Mouse (Mus musculus): ENCODE measurements at regions not wholly inside any gene's neighbourhood (a gene's known extent, or its start where the extent isn't known, plus 50 kb on each side); places are given as distances from the start of the nearest gene placed in this dataset.
A peak's percentile ranks its signal among the peaks of the same experiment; 100 is the strongest.

DNA sequence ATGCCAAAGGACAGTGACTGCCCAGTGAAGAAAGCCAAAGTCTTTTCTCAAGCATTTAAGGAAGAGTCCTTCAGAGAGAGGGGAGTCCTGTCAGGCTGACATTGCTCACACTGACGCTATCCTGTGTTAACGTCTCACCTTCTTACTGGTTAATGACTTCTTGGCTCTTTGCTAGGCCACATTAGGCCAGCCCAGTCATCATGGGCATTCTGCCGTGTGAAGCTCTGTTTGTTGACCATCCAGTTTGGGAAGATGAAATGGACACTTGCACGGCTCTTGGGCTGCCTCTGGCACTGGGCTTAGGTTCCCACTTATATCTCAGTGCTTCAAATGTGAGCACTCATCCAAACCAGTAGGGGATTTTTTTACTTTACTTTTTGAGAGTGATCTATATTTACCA is 196.5 kb downstream of the Dact1 start:
- H3K9me3 ChIP-seq (ENCODE audit: control insufficient read depth, low read length) = no peaks in the 10 kb centered on the region
- H3K36me3 ChIP-seq (ENCODE audit: control insufficient read depth, insufficient read depth, low read length) = no peaks in the 10 kb centered on the region
- H3K4me2 ChIP-seq (ENCODE audit: low read depth, low read length) = no peak overlapping the region
- WGBS = 68% methylated on average over 4 of the region's 4 CpGs
- H3K4me1 ChIP-seq (ENCODE audit: control insufficient read depth, insufficient read depth, low read length) = no peaks in the 10 kb centered on the region
- H3K27me3 ChIP-seq (replicated peaks; ENCODE audit: control insufficient read depth, insufficient read depth, low read length) = no peaks in the 10 kb centered on the region
- no peak overlapping the region for H3K27ac ChIP-seq (ENCODE audit: low read length)
- ATAC-seq = no peak
- no peak overlapping the region for H3K9ac ChIP-seq (ENCODE audit: low read depth, low read length)
- H3K4me3 ChIP-seq (ENCODE audit: low read length) = no peak overlapping the region

DNA sequence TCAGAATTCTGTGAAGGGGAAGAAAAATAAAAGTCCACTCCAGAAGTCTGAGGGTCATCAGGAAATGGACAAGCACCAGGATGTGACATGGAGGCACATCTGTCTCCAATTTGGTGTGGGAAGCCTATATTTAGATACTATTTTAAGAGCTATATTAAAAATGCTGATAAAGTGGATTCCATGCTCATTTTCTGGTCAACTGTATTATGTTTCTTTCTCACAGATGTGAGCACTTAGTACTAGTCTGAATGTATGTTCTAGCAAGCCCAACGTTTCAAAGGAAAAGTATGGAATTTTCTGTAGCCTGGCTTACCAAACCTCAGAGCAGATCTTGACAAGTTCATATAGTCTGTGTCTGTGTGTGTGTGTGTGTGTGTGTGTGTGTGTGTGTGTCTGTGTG is 197.0 kb downstream of the Dact1 start:
- ATAC-seq = no peak
- WGBS = 51% methylated on average over 1 of the region's 1 CpGs

DNA sequence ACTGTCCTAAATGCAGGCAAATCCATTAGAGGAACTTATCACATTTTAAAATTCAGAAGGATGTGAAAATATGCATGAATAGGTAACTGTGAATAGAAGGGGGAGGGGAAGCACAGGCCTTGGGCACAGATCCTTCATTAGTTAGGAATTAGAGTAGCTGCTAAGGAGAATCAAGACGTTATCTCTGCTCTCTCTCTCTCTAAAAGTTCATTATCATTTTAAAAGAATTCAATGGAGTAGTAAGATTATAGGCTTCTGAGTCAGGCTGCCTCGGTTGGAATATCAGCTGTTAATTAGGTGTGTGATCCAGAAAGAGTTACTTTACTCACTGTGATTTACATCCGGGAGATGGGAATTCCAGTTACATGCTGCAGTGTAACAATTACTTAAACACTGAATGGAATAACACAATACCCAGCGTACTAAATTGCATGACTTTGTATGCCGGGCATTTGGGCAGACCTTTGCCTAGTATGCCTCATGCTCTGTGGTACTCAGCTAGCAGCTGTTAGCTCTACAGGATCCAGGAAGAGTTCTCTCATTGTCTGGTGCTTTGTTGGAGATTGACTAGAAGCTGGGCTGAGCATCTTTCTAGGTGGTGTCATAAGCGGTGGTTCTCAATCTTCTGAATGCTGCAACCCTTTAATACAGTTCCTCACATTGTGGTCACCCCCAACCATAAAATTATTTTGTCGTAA is 203.4 kb downstream of the Dact1 start:
- Histone ChIP-seq H3K9me3 (ENCODE audit: control insufficient read depth, low read length) (no peaks in the 10 kb centered on the region), H3K4me3 (ENCODE audit: low read length) (no peak overlapping the region), H3K4me1 (ENCODE audit: control insufficient read depth, insufficient read depth, low read length) (no peaks in the 10 kb centered on the region), H3K36me3 (ENCODE audit: control insufficient read depth, insufficient read depth, low read length) (no peaks in the 10 kb centered on the region), H3K4me2 (ENCODE audit: low read depth, low read length) (no peak overlapping the region), H3K9ac (ENCODE audit: low read depth, low read length) (no peak overlapping the region), H3K27ac (ENCODE audit: low read length) (no peak overlapping the region), H3K27me3 (replicated peaks; ENCODE audit: control insufficient read depth, insufficient read depth, low read length) (no peaks in the 10 kb centered on the region)
- no peak for ATAC-seq
- WGBS = 76% methylated on average over 7 of the region's 7 CpGs

More for the DNA sequence above, 197.0 kb downstream of the Dact1 start:
- Histone ChIP-seq H3K36me3 (ENCODE audit: control insufficient read depth, insufficient read depth, low read length) (no peaks in the 10 kb centered on the region), H3K9me3 (ENCODE audit: control insufficient read depth, low read length) (no peaks in the 10 kb centered on the region), H3K4me3 (ENCODE audit: low read length) (no peak overlapping the region), H3K27me3 (replicated peaks; ENCODE audit: control insufficient read depth, insufficient read depth, low read length) (no peaks in the 10 kb centered on the region), H3K4me2 (ENCODE audit: low read depth, low read length) (no peak overlapping the region), H3K27ac (ENCODE audit: low read length) (no peak overlapping the region), H3K4me1 (ENCODE audit: control insufficient read depth, insufficient read depth, low read length) (no peaks in the 10 kb centered on the region), H3K9ac (ENCODE audit: low read depth, low read length) (no peak overlapping the region)

DNA sequence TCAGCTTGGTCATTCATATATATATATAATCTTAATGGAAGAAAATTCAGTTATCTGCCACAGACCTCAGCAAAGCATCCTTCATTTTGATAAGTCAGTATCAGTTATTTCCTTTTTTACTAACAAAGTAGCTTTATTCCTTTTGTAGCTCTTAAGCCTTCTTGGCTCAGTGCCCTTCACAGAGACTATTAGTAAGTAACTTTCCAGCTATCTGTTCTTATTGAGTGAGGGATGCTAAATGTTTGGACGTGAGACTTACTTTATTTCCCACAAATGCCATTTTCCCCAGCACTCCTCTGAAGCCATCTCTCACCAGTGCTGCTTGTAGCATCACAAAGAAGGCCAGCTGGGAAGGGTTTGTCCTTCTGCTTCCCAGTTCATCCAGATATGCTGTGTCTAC is 209.8 kb downstream of the Dact1 start:
- H3K9me3 ChIP-seq (ENCODE audit: control insufficient read depth, low read length) = no peaks in the 10 kb centered on the region

DNA sequence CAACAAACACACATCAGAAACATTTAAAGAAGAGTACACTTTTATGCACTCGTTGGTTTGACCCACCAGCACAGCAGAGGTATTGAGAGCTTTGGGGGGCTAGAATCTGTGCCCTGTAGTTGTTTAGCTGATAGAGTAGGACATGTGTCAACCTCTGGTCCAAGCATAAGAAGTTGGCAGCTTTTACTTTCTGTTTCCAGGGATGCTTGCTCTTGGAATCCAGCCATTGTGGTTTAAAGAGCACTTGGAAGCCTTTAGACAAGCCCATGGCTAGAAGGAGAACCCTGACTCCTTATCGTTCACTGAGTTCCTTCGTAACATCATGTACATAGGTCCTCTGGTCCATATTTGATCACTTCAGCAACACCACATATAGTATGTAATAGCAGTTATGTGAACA is 212.3 kb downstream of the Dact1 start:
- peaks cover 7% of the 10 kb centered on the region for H3K4me1 ChIP-seq (ENCODE audit: control insufficient read depth, insufficient read depth, low read length)
- H3K27me3 ChIP-seq (replicated peaks; ENCODE audit: control insufficient read depth, insufficient read depth, low read length) = no peaks in the 10 kb centered on the region
- H3K9ac ChIP-seq (ENCODE audit: low read depth, low read length) = no peak overlapping the region
- no peak overlapping the region for H3K27ac ChIP-seq (ENCODE audit: low read length)
- ATAC-seq = no peak
- H3K36me3 ChIP-seq (ENCODE audit: control insufficient read depth, insufficient read depth, low read length) = no peaks in the 10 kb centered on the region
- 84% methylated on average over 3 of the region's 3 CpGs for WGBS
- no peaks in the 10 kb centered on the region for H3K9me3 ChIP-seq (ENCODE audit: control insufficient read depth, low read length)
- no peak overlapping the region for H3K4me2 ChIP-seq (ENCODE audit: low read depth, low read length)
- no peak overlapping the region for H3K4me3 ChIP-seq (ENCODE audit: low read length)

More for the DNA sequence above, 209.8 kb downstream of the Dact1 start:
- Histone ChIP-seq H3K4me3 (ENCODE audit: low read length) (no peak overlapping the region), H3K27ac (ENCODE audit: low read length) (no peak overlapping the region), H3K4me1 (ENCODE audit: control insufficient read depth, insufficient read depth, low read length) (peaks cover 7% of the 10 kb centered on the region), H3K4me2 (ENCODE audit: low read depth, low read length) (no peak overlapping the region), H3K27me3 (replicated peaks; ENCODE audit: control insufficient read depth, insufficient read depth, low read length) (no peaks in the 10 kb centered on the region), H3K9ac (ENCODE audit: low read depth, low read length) (no peak overlapping the region), H3K36me3 (ENCODE audit: control insufficient read depth, insufficient read depth, low read length) (no peaks in the 10 kb centered on the region)
- WGBS = 34% methylated on average over 1 of the region's 1 CpGs
- ATAC-seq = no peak

DNA sequence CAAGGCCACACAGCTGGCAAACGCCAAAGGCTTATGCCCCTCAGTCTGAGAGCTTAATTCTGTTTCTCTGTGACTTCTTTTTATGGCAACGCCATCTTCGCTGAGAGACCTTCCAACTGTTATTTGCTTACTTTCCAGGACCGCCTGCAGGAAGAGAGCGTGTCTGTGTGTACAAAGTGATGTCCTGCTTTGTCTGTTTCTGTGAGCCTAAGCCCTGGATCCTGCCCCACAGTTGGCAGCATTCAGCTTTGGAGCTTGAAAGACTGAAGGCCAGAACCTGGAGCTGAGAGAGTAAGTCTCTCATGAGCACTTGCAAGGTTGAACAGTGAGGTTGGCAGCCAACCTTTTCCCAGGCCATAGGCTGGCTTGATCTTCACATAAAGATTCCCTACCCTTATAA is 212.8 kb downstream of the Dact1 start:
- 32% methylated on average over 5 of the region's 5 CpGs for WGBS
- Histone ChIP-seq H3K4me1 (ENCODE audit: control insufficient read depth, insufficient read depth, low read length) (peaks cover 7% of the 10 kb centered on the region), H3K27ac (ENCODE audit: low read length) (peak overlapping the region; percentile 34; the same call in 1 of the 2 replicates), H3K9ac (ENCODE audit: low read depth, low read length) (no peak overlapping the region), H3K27me3 (replicated peaks; ENCODE audit: control insufficient read depth, insufficient read depth, low read length) (no peaks in the 10 kb centered on the region), H3K4me3 (ENCODE audit: low read length) (no peak overlapping the region), H3K36me3 (ENCODE audit: control insufficient read depth, insufficient read depth, low read length) (no peaks in the 10 kb centered on the region), H3K4me2 (ENCODE audit: low read depth, low read length) (no peak overlapping the region), H3K9me3 (ENCODE audit: control insufficient read depth, low read length) (no peaks in the 10 kb centered on the region)
- no peak for ATAC-seq

DNA sequence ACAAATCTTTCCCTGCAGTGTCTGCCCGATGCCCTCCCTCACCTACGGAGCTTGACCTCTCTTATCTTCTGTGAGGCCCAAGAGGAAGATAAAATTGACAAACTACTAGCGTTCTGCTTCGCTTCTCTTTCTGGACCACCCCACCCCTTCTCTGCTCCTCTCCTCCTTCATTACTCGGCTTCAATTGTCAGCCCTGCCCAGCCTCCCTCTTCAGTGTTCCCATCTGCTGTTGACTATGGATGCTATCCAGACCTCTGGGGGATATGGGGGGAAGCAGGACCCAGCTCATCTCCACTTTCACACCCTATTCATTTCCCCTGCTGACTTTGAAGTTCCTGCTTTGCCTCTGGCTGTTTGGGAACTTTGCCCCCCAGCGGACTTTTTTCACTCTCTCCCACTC is 214.5 kb downstream of the Dact1 start:
- H3K9ac ChIP-seq (ENCODE audit: low read depth, low read length) = no peak overlapping the region
- H3K4me3 ChIP-seq (ENCODE audit: low read length) = no peak overlapping the region
- ATAC-seq = no peak
- H3K4me1 ChIP-seq (ENCODE audit: control insufficient read depth, insufficient read depth, low read length) = peaks cover 7% of the 10 kb centered on the region
- H3K4me2 ChIP-seq (ENCODE audit: low read depth, low read length) = no peak overlapping the region
- H3K36me3 ChIP-seq (ENCODE audit: control insufficient read depth, insufficient read depth, low read length) = no peaks in the 10 kb centered on the region
- no peaks in the 10 kb centered on the region for H3K27me3 ChIP-seq (replicated peaks; ENCODE audit: control insufficient read depth, insufficient read depth, low read length)
- 20% methylated on average over 6 of the region's 6 CpGs for WGBS
- no peak overlapping the region for H3K27ac ChIP-seq (ENCODE audit: low read length)
- H3K9me3 ChIP-seq (ENCODE audit: control insufficient read depth, low read length) = no peaks in the 10 kb centered on the region

DNA sequence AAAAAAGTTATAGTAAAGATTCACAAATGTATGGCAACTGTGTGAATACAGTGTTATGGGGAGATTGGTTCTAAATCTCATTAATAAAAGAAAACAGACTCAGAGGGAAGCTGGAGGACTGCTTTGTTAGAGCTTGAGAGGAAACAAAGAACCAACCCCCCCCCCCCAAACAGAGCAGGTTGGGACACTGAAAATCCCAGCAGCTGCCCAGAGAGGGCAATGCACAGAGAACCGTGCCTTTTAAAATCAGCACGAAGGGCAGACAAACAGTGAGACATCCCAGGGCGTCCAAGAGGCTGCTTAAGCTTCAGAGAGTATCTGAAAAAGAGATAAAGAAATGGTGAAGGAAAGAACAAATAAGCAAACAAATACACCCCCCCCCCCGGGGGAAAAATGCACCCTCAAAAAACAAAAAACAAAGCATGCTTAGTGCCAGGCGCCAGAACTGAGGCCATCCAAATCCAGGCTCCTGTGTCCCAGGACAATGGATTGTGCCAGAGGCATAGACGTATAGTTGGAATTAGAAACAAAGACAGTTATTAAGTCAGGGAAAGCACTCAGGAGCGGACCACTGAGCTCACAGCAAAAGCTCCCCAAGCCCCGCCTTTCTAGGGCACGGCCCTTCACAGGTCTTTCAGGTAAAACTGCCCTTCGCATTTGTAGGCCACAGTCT is 215.7 kb downstream of the Dact1 start:
- 52% methylated on average over 10 of the region's 10 CpGs for WGBS
- Histone ChIP-seq H3K4me2 (ENCODE audit: low read depth, low read length) (no peak overlapping the region), H3K4me3 (ENCODE audit: low read length) (no peak overlapping the region), H3K9ac (ENCODE audit: low read depth, low read length) (no peak overlapping the region), H3K36me3 (ENCODE audit: control insufficient read depth, insufficient read depth, low read length) (no peaks in the 10 kb centered on the region), H3K4me1 (ENCODE audit: control insufficient read depth, insufficient read depth, low read length) (peaks cover 7% of the 10 kb centered on the region), H3K27ac (ENCODE audit: low read length) (no peak overlapping the region), H3K9me3 (ENCODE audit: control insufficient read depth, low read length) (no peaks in the 10 kb centered on the region), H3K27me3 (replicated peaks; ENCODE audit: control insufficient read depth, insufficient read depth, low read length) (no peaks in the 10 kb centered on the region)
- ATAC-seq = no peak

DNA sequence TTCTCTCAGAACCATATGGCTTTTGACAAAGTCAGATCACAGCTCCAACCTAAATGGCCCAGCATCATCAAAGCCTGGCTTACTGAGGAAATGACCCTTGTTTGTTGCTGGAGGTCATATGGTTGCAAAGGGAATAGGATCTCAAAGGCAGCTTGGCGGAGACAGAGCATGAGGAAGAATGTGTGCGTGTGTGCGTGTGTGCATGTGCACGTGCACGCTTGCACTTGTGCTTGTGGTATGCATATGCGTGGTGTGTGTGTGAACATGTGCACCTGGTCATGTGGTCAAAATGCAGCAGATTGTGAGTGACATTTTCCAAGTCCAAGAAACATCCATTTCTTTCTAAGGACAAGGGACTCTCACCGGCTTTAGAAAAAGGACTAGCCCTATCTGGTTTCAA is 216.9 kb downstream of the Dact1 start:
- 85% methylated on average over 7 of the region's 7 CpGs for WGBS
- H3K4me2 ChIP-seq (ENCODE audit: low read depth, low read length) = no peak overlapping the region
- H3K36me3 ChIP-seq (ENCODE audit: control insufficient read depth, insufficient read depth, low read length) = no peaks in the 10 kb centered on the region
- no peaks in the 10 kb centered on the region for H3K27me3 ChIP-seq (replicated peaks; ENCODE audit: control insufficient read depth, insufficient read depth, low read length)
- no peak for ATAC-seq
- no peak overlapping the region for H3K27ac ChIP-seq (ENCODE audit: low read length)
- H3K4me3 ChIP-seq (ENCODE audit: low read length) = no peak overlapping the region
- peaks cover 7% of the 10 kb centered on the region for H3K4me1 ChIP-seq (ENCODE audit: control insufficient read depth, insufficient read depth, low read length)
- H3K9me3 ChIP-seq (ENCODE audit: control insufficient read depth, low read length) = no peaks in the 10 kb centered on the region
- H3K9ac ChIP-seq (ENCODE audit: low read depth, low read length) = no peak overlapping the region

All from intestine, embryonic 16.5 days (tissue).